Mouse (Mus musculus): ENCODE data around the gene Dnase2a.

GRCm38 (mm10) chr8:84878915-84879314 is 29.4 kb upstream of the Dnase2a start:
- no peak for TF ChIP-seq POLR2A (IDR thresholded peaks at IDR 0.05; ENCODE audit: insufficient read depth, low read length)
- TF ChIP-seq CTCF (IDR thresholded peaks at IDR 0.05; ENCODE audit: low read depth, low read length): no peak
